Mouse (Mus musculus): ENCODE data around the gene Rabgap1. TPM values are rescaled to one million over a fixed set of nuclear protein-coding genes. Genes with fewer than 3 reads are reported as not detected.

Rabgap1 gene
- total and polyA plus RNA-seq, 2 experiments from 2014 or later = 45.2 to 65.0 TPM

DNA sequence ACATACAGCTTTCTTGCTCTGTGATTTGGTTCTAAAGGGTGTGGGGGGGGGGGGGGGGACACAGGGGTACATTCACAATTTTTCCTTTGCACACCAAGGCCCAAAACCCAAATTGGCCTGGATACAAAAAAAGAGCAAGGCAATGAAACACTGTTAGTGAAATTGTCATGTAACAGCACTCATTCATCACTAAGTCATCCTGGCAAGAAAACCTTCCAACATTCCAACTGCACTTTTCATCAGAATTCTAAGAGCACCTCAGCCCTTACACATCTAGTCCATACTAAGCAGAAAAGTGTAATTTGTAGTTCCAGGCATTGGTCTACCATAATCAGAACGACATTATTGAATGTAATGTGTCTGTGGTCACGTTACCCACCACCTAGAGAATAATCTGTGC is 129.1 kb downstream of the Rabgap1 start:
- ATAC-seq (ENCODE audit: low FRiP score) (no peak), DNase-seq (ENCODE audit: low spot score) (no peak)
- no peaks in the 10 kb centered on the region for H3K27me3 ChIP-seq (ENCODE audit: insufficient read depth, low read length)
- no peaks in the 10 kb centered on the region for H3K4me1 ChIP-seq (ENCODE audit: insufficient read depth, low read length)
- 86% methylated on average over 2 of the region's 2 CpGs for WGBS
- no peak overlapping the region for H3K4me3 ChIP-seq (ENCODE audit: low read depth, low read length)
- H3K36me3 ChIP-seq (ENCODE audit: insufficient read depth, low read length) = peaks cover 8% of the 10 kb centered on the region; the same call in 1 of the 2 replicates
- no peak for TF ChIP-seq CTCF (IDR thresholded peaks at IDR 0.05)
- no peak overlapping the region for H3K4me2 ChIP-seq (ENCODE audit: low read depth, low read length, poor library complexity, severe bottlenecking)
- H3K27ac ChIP-seq (ENCODE audit: low read depth, low read length) = no peak overlapping the region
- H3K9me3 ChIP-seq (ENCODE audit: low read length) = no peaks in the 10 kb centered on the region
- H3K9ac ChIP-seq (replicated peaks; ENCODE audit: low read length, poor library complexity, severe bottlenecking) = no peak overlapping the region

DNA sequence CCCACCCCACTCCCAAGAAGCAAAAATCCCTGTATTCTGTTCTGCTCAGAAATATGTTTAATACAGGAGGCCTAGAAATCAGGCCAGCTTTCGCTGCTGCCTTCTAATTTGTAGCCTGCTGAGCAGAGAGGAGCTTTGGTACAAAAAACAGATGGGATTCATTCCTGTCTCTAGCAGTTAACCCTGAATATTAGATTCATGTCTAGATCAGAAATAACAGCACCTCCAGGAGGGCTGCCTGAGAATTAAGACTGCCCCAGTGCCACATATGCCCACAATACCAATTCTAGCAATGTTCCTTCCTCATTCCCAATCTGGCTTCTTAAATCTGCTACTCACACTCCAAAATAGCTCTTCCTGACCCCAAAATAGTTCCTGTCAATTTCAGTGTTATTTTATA is 133.6 kb downstream of the Rabgap1 start:
- H3K4me3 ChIP-seq (ENCODE audit: low read depth, low read length) = no peak overlapping the region
- peak; percentile 39 for DNase-seq (ENCODE audit: low spot score)
- no peak overlapping the region for H3K4me2 ChIP-seq (ENCODE audit: low read depth, low read length, poor library complexity, severe bottlenecking)
- no peak overlapping the region for H3K9ac ChIP-seq (replicated peaks; ENCODE audit: low read length, poor library complexity, severe bottlenecking)
- H3K27ac ChIP-seq (ENCODE audit: low read depth, low read length) = no peak overlapping the region
- WGBS = 78% methylated on average over 1 of the region's 1 CpGs
- no peaks in the 10 kb centered on the region for H3K4me1 ChIP-seq (ENCODE audit: insufficient read depth, low read length)
- no peak for TF ChIP-seq CTCF (IDR thresholded peaks at IDR 0.05)
- H3K9me3 ChIP-seq (ENCODE audit: low read length) = no peaks in the 10 kb centered on the region
- ATAC-seq (ENCODE audit: low FRiP score) = no peak
- H3K36me3 ChIP-seq (ENCODE audit: insufficient read depth, low read length) = peaks cover 6% of the 10 kb centered on the region; the same call in 1 of the 2 replicates
- no peaks in the 10 kb centered on the region for H3K27me3 ChIP-seq (ENCODE audit: insufficient read depth, low read length)

GRCm38 (mm10) chr2:37578185-37578584 is 135.1 kb downstream of the Rabgap1 start:
- Histone ChIP-seq H3K27ac (ENCODE audit: low read depth, low read length) (no peak overlapping the region), H3K9me3 (ENCODE audit: low read length) (no peaks in the 10 kb centered on the region)
- no peak for ATAC-seq (ENCODE audit: low FRiP score)

GRCm38 (mm10) chr2:37587919-37588318 is 144.8 kb downstream of the Rabgap1 start:
- ATAC-seq (ENCODE audit: low FRiP score) = no peak
- Histone ChIP-seq H3K27ac (ENCODE audit: low read depth, low read length) (no peak overlapping the region), H3K9ac (replicated peaks; ENCODE audit: low read length, poor library complexity, severe bottlenecking) (no peak overlapping the region), H3K4me2 (ENCODE audit: low read depth, low read length, poor library complexity, severe bottlenecking) (no peak overlapping the region), H3K9me3 (ENCODE audit: low read length) (no peaks in the 10 kb centered on the region), H3K36me3 (ENCODE audit: insufficient read depth, low read length) (peaks cover 12% of the 10 kb centered on the region; the same call in 1 of the 2 replicates), H3K4me3 (ENCODE audit: low read depth, low read length) (no peak overlapping the region), H3K27me3 (ENCODE audit: insufficient read depth, low read length) (no peaks in the 10 kb centered on the region), H3K4me1 (ENCODE audit: insufficient read depth, low read length) (no peaks in the 10 kb centered on the region)
- no peak for TF ChIP-seq CTCF (IDR thresholded peaks at IDR 0.05)
- DNase-seq (ENCODE audit: low spot score) = no peak

More at GRCm38 (mm10) chr2:37578185-37578584, 135.1 kb downstream of the Rabgap1 start:
- no peaks in the 10 kb centered on the region for H3K4me1 ChIP-seq (ENCODE audit: insufficient read depth, low read length)
- H3K4me3 ChIP-seq (ENCODE audit: low read depth, low read length) = no peak overlapping the region
- H3K4me2 ChIP-seq (ENCODE audit: low read depth, low read length, poor library complexity, severe bottlenecking) = no peak overlapping the region
- no peak for TF ChIP-seq CTCF (IDR thresholded peaks at IDR 0.05)
- 92% methylated on average over 2 of the region's 2 CpGs for WGBS
- H3K27me3 ChIP-seq (ENCODE audit: insufficient read depth, low read length) = no peaks in the 10 kb centered on the region
- DNase-seq (ENCODE audit: low spot score) = no peak
- no peak overlapping the region for H3K9ac ChIP-seq (replicated peaks; ENCODE audit: low read length, poor library complexity, severe bottlenecking)
- peaks cover 6% of the 10 kb centered on the region; the same call in 1 of the 2 replicates for H3K36me3 ChIP-seq (ENCODE audit: insufficient read depth, low read length)

Other genes starting within 250 kb of the Rabgap1 start
- gene Olfr366, start 231.7 kb upstream of the Rabgap1 start, total RNA-seq (2014; rRNA removed) = not detected in 2 replicates
- not detected in 2 replicates for gene Olfr366, start 231.7 kb upstream of the Rabgap1 start, polyA plus RNA-seq (2015; fragmentation: Nextera tagmentation; extraction: Ambion mirVana)
- gene Olfr368, start 116.8 kb upstream of the Rabgap1 start, total RNA-seq (2014; rRNA removed) = not detected in 2 replicates
- not detected in 2 replicates for gene Olfr368, start 116.8 kb upstream of the Rabgap1 start, polyA plus RNA-seq (2015; fragmentation: Nextera tagmentation; extraction: Ambion mirVana)
- 35.5 and 41.7 TPM in 2 replicates for gene Pdcl, start 83.9 kb upstream of the Rabgap1 start, total RNA-seq (2014; rRNA removed)
- gene Pdcl, start 83.9 kb upstream of the Rabgap1 start, polyA plus RNA-seq (2015; fragmentation: Nextera tagmentation; extraction: Ambion mirVana) = 32.8 and 35.0 TPM in 2 replicates
- 56.2 and 70.4 TPM in 2 replicates for gene Rc3h2, start 20.4 kb upstream of the Rabgap1 start, total RNA-seq (2014; rRNA removed)
- 9.0 and 13.3 TPM in 2 replicates for gene Rc3h2, start 20.4 kb upstream of the Rabgap1 start, polyA plus RNA-seq (2015; fragmentation: Nextera tagmentation; extraction: Ambion mirVana)
- gene Zbtb26, start 144 bp upstream of the Rabgap1 start, total RNA-seq (2014; rRNA removed) = 14.3 and 15.1 TPM in 2 replicates
- gene Zbtb26, start 144 bp upstream of the Rabgap1 start, polyA plus RNA-seq (2015; fragmentation: Nextera tagmentation; extraction: Ambion mirVana) = 2.5 and 2.6 TPM in 2 replicates
- gene Zbtb6, start 108 bp upstream of the Rabgap1 start, total RNA-seq (2014; rRNA removed) = 30.6 and 37.9 TPM in 2 replicates
- 9.2 and 9.5 TPM in 2 replicates for gene Zbtb6, start 108 bp upstream of the Rabgap1 start, polyA plus RNA-seq (2015; fragmentation: Nextera tagmentation; extraction: Ambion mirVana)
- 35.6 and 46.5 TPM in 2 replicates for gene Gpr21, start 73.1 kb downstream of the Rabgap1 start, total RNA-seq (2014; rRNA removed)
- 8.3 and 10.0 TPM in 2 replicates for gene Gpr21, start 73.1 kb downstream of the Rabgap1 start, polyA plus RNA-seq (2015; fragmentation: Nextera tagmentation; extraction: Ambion mirVana)

Measured in midbrain, postnatal 0 days (tissue).